Mouse (Mus musculus): ENCODE results near the gene Ap1ar. TPM values are rescaled to one million over a fixed set of nuclear protein-coding genes. Genes with fewer than 3 reads are reported as not detected.

The Ap1ar gene
- polyA plus RNA-seq (2012; rRNA removed) = 14.8 and 15.6 TPM in 2 replicates

DNA sequence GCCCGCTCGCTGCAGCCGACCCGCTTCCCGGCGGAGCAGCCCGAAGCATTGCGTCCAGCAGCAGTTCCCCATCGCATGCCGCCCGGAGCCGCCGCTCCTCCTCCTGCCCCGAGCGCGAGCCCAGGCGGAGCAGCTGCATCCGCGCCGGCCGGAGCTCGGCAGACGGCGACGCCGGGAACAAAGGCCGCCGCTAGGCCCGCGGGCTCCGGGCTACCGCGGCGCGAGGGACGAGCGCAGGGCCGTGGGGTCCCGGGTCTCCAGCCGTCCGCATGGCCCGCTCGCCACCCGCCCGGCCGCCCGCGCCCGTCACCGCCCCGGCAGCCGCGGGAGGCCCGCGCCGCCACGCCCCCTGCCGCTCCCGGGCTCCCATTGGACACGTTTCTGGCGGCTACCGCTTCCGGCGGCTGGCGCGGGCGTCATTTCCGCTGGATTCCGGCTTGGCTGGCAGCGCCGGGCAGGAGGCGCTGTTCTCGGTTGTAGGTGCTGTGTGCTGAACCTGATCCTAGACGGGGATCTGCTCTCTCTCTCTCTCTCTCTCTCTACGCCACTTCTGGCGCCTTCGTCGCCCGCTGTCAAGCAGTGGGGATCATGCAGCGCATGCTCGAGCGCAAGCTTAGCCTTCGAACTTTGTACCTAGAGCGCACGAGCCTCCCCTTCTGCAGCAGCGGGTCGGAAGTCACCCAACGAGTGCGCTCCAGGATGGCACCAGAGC is at the start of gene Ap1ar:
Gene Ap1ar (minus strand): TSS at position 370 of the 712 bp plus-strand sequence.
- H3K27me3 ChIP-seq (ENCODE audit: control insufficient read depth, insufficient read depth, low read length) = no peaks in the 10 kb centered on the region
- TF ChIP-seq CTCF (IDR thresholded peaks at IDR 0.05; ENCODE audit: extremely low read depth, insufficient read depth, insufficient read length, insufficient replicate concordance) (peak; percentile 56; the same call in 1 of the 2 replicates), POLR2A (IDR thresholded peaks at IDR 0.05; ENCODE audit: low read depth, low read length) (peak; percentile 23; the same call in 1 of the 2 replicates)
- under 1% methylated on average over 87 of the region's 89 CpGs for WGBS

DNA sequence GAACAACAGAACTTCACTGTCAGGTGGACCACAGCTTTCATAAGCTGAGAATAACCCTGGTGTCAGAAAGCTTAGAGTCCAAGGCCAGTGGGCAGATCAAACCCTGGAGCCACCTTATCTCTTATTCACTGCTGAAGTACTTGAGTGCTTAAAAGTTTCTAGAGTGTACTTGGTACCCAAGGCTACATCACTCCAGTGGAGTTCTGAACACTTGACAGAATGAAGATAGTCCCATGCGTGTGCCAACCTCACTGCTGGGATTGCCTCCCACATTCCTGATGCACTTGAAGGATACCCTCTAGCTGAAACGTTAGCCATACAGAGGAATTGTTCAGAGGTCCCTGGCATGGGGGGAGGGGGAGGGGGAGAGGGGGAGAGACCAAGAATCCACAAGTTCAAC is 44.4 kb upstream of the Ap1ar start:
- Histone ChIP-seq H3K27me3 (ENCODE audit: control insufficient read depth, insufficient read depth, low read length) (no peaks in the 10 kb centered on the region), H3K27ac (ENCODE audit: insufficient read depth, low read length) (no peak overlapping the region), H3K4me1 (ENCODE audit: control insufficient read depth, insufficient read depth, insufficient read length) (no peaks in the 10 kb centered on the region), H3K4me3 (ENCODE audit: extremely low read depth, insufficient read depth, insufficient read length) (no peak overlapping the region), H3K36me3 (ENCODE audit: control insufficient read depth, insufficient read depth, low read length) (no peaks in the 10 kb centered on the region)
- WGBS = 88% methylated on average over 2 of the region's 2 CpGs
- TF ChIP-seq CTCF (IDR thresholded peaks at IDR 0.05; ENCODE audit: extremely low read depth, insufficient read depth, insufficient read length, insufficient replicate concordance) (no peak), POLR2A (IDR thresholded peaks at IDR 0.05; ENCODE audit: low read depth, low read length) (no peak)
- DNase-seq (ENCODE audit: low read depth in 1 of 2, low spot score in 2 of 2) = no peak

More for the DNA sequence above, at the start of gene Ap1ar:
- Histone ChIP-seq H3K4me1 (ENCODE audit: control insufficient read depth, insufficient read depth, insufficient read length) (no peaks in the 10 kb centered on the region), H3K4me3 (ENCODE audit: extremely low read depth, insufficient read depth, insufficient read length) (peak within 1 kb of the TSS; percentile 79), H3K27ac (ENCODE audit: insufficient read depth, low read length) (peak within 1 kb of the TSS; percentile 92), H3K36me3 (ENCODE audit: control insufficient read depth, insufficient read depth, low read length) (no peaks in the 10 kb centered on the region)
- DNase-seq (ENCODE audit: low read depth in 1 of 2, low spot score in 2 of 2) = peak; percentile 85 to 94

DNA sequence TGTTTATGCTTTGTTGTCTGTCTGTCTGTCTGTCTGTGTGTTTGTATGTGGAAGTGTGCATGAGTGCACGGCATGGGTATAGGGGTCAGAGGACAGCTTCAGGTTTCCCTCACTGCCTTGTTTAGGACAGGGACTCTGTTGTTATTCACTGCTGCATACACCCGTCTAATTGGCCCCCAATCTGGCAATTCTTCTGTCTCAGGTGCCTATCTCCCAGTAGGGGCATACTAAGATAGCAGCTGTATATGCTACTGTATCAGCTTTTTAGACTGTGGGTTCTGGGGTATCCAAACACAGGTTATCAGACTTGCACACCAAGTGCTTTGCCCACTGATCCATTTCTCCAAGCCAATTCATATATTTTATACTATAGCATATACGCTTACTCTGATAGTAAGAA is 42.6 kb upstream of the Ap1ar start:
- H3K27me3 ChIP-seq (ENCODE audit: control insufficient read depth, insufficient read depth, low read length) = no peaks in the 10 kb centered on the region
- no peak for TF ChIP-seq POLR2A (IDR thresholded peaks at IDR 0.05; ENCODE audit: low read depth, low read length)
- TF ChIP-seq CTCF (IDR thresholded peaks at IDR 0.05; ENCODE audit: extremely low read depth, insufficient read depth, insufficient read length, insufficient replicate concordance) = no peak
- no peak overlapping the region for H3K27ac ChIP-seq (ENCODE audit: insufficient read depth, low read length)
- no peaks in the 10 kb centered on the region; the same call in 1 of the 2 replicates for H3K4me1 ChIP-seq (ENCODE audit: control insufficient read depth, insufficient read depth, insufficient read length)
- H3K36me3 ChIP-seq (ENCODE audit: control insufficient read depth, insufficient read depth, low read length) = no peaks in the 10 kb centered on the region; the same call in 1 of the 2 replicates
- no peak overlapping the region for H3K4me3 ChIP-seq (ENCODE audit: extremely low read depth, insufficient read depth, insufficient read length)
- no peak for DNase-seq (ENCODE audit: low read depth in 1 of 2, low spot score in 2 of 2)
- 88% methylated on average over 3 of the region's 3 CpGs for WGBS

DNA sequence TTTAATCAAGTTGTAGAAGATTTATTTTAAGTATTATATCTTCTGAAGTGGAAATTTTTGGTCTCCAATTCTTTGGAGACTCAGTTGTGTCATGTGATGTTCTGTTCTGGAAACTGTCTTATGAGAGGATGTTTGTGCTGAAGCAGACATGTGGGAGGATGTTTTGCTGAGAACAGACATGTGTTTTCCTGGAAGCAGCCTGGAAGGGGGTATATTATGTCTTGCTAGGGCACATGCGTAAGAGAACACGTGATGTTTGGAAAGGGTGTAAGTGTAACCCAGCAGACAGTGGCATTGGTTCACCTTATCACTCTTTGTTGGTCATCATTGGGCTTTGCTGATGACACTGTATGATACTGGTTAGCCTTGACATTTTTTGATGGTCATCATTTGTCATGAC is 38.2 kb upstream of the Ap1ar start:
- H3K4me3 ChIP-seq (ENCODE audit: extremely low read depth, insufficient read depth, insufficient read length) = no peak overlapping the region
- 91% methylated on average over 2 of the region's 2 CpGs for WGBS
- TF ChIP-seq POLR2A (IDR thresholded peaks at IDR 0.05; ENCODE audit: low read depth, low read length) (no peak), CTCF (IDR thresholded peaks at IDR 0.05; ENCODE audit: extremely low read depth, insufficient read depth, insufficient read length, insufficient replicate concordance) (no peak)
- 0 out of 2 replicates have a peak overlapping the region, but pooled peaks have one; percentile 18 for H3K27ac ChIP-seq (ENCODE audit: insufficient read depth, low read length)
- no peaks in the 10 kb centered on the region; the same call in 1 of the 2 replicates for H3K4me1 ChIP-seq (ENCODE audit: control insufficient read depth, insufficient read depth, insufficient read length)
- DNase-seq (ENCODE audit: low read depth in 1 of 2, low spot score in 2 of 2) = peak in 1 of 2 experiments; percentile 14
- no peaks in the 10 kb centered on the region for H3K27me3 ChIP-seq (ENCODE audit: control insufficient read depth, insufficient read depth, low read length)
- H3K36me3 ChIP-seq (ENCODE audit: control insufficient read depth, insufficient read depth, low read length) = no peaks in the 10 kb centered on the region; the same call in 1 of the 2 replicates

DNA sequence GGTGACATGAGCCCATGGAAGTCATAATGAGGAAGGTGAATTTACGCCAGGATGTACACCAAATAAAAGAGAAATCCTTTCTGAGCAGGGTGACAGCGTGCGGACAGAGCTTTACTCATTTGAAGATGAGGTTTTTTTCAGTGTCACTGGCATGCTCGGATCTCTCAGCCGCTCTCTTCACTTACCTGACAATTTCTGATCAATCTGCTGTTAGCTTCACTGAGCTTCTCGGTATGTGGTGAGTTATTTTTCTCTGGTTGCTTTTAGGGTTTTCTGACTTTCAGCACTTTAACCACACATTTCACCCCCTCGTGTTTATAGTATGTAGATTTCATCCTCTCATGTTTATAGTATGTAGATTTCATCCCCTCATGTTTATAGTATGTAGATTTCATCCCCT is 37.7 kb upstream of the Ap1ar start:
- no peaks in the 10 kb centered on the region; the same call in 1 of the 2 replicates for H3K36me3 ChIP-seq (ENCODE audit: control insufficient read depth, insufficient read depth, low read length)
- H3K4me1 ChIP-seq (ENCODE audit: control insufficient read depth, insufficient read depth, insufficient read length) = no peaks in the 10 kb centered on the region; the same call in 1 of the 2 replicates
- 90% methylated on average over 7 of the region's 7 CpGs for WGBS
- H3K4me3 ChIP-seq (ENCODE audit: extremely low read depth, insufficient read depth, insufficient read length) = no peak overlapping the region
- H3K27me3 ChIP-seq (ENCODE audit: control insufficient read depth, insufficient read depth, low read length) = no peaks in the 10 kb centered on the region
- TF ChIP-seq CTCF (IDR thresholded peaks at IDR 0.05; ENCODE audit: extremely low read depth, insufficient read depth, insufficient read length, insufficient replicate concordance) (no peak), POLR2A (IDR thresholded peaks at IDR 0.05; ENCODE audit: low read depth, low read length) (no peak)
- no peak for DNase-seq (ENCODE audit: low read depth in 1 of 2, low spot score in 2 of 2)
- peak overlapping the region; percentile 46; the same call in 1 of the 2 replicates for H3K27ac ChIP-seq (ENCODE audit: insufficient read depth, low read length)

DNA sequence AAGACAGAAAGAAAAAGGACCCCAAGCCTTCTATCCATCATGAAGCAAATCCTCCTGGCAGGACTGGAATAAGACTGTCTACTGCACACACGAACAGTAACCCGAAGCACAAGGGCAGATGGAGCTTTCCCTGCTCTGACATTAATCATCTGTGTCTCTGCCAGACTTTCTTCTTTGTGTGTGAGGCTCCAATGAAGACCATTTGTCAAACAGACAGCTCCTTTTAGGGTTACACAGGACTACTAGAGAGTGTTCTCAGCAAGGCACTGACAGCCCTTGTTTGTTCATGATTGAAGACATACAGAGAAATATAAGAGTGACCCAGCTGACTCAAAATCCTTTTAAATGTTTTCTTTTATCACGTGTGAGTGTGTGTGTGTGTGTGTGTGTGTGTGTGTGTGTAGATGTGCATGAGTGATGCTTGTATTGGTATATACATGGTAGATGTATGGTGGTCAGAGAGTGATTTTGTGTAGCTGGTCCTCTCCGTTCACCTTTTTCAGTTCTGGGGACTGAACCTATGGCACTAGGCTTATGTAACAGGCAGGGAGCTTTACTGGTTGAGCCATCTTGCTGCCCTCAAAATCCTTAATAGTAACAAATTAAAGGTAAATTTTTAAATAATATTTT is 37.0 kb upstream of the Ap1ar start:
- Histone ChIP-seq H3K27ac (ENCODE audit: insufficient read depth, low read length) (no peak overlapping the region), H3K4me1 (ENCODE audit: control insufficient read depth, insufficient read depth, insufficient read length) (no peaks in the 10 kb centered on the region; the same call in 1 of the 2 replicates), H3K27me3 (ENCODE audit: control insufficient read depth, insufficient read depth, low read length) (no peaks in the 10 kb centered on the region), H3K4me3 (ENCODE audit: extremely low read depth, insufficient read depth, insufficient read length) (no peak overlapping the region), H3K36me3 (ENCODE audit: control insufficient read depth, insufficient read depth, low read length) (no peaks in the 10 kb centered on the region; the same call in 1 of the 2 replicates)
- WGBS = 81% methylated on average over 4 of the region's 4 CpGs
- no peak for DNase-seq (ENCODE audit: low read depth in 1 of 2, low spot score in 2 of 2)
- TF ChIP-seq POLR2A (IDR thresholded peaks at IDR 0.05; ENCODE audit: low read depth, low read length) (no peak), CTCF (IDR thresholded peaks at IDR 0.05; ENCODE audit: extremely low read depth, insufficient read depth, insufficient read length, insufficient replicate concordance) (no peak)

Measured in spleen, adult 2 months (tissue).